Mouse (Mus musculus) spleen, adult 2 months (tissue): ENCODE measurements around the gene Tns4. TPM values are rescaled to one million over a fixed set of nuclear protein-coding genes. Genes with fewer than 3 reads are reported as not detected.

Experiments used
- DNase-seq, 2 experiments: peaks; one replicate each; pipeline versions ENCODE4 v3.0.0 to v3.0.0-alpha.2; 2012 to 2021; ENCODE audit warnings: low spot score in 2 of 2, low read depth in 1 of 2
- H3K27ac ChIP-seq: fragments of 200-500 bp; 2 replicates; pipeline ENCODE4 v1.5.1; 2012; ENCODE audit warnings: low read length, inconsistent platforms; ENCODE audit not compliant: insufficient read depth
- H3K27me3 ChIP-seq: fragments of 200-500 bp; 2 replicates; pipeline ENCODE4 v1.6.1; 2012; ENCODE audit warnings: mild to moderate bottlenecking, moderate library complexity, low read length, inconsistent platforms; ENCODE audit not compliant: control insufficient read depth, insufficient read depth
- H3K36me3 ChIP-seq: fragments of 200-500 bp; 2 replicates; pipeline ENCODE4 v1.6.1; 2012; ENCODE audit warnings: mild to moderate bottlenecking, low read length, inconsistent platforms; ENCODE audit not compliant: control insufficient read depth, insufficient read depth
- H3K4me1 ChIP-seq: fragments of 200-500 bp; 2 replicates; pipeline ENCODE4 v1.6.1; 2011; ENCODE audit warnings: inconsistent platforms; ENCODE audit not compliant: control insufficient read depth, insufficient read depth, insufficient read length
- H3K4me3 ChIP-seq: fragments of 200-500 bp; 2 replicates; pipeline ENCODE4 v1.5.1; 2011; ENCODE audit warnings: mild to moderate bottlenecking, inconsistent platforms; ENCODE audit not compliant: insufficient read depth, insufficient read length; ENCODE audit errors: extremely low read depth
- CTCF ChIP-seq: fragments of 200-500 bp; IDR thresholded peaks from 2 replicates; pipeline ENCODE4 v1.5.1; 2011; ENCODE audit warnings: mild to moderate bottlenecking, inconsistent platforms; ENCODE audit not compliant: insufficient read depth, insufficient read length, insufficient replicate concordance; ENCODE audit errors: extremely low read depth
- POLR2A ChIP-seq: fragments of 200-500 bp; IDR thresholded peaks from 2 replicates; pipeline ENCODE4 v1.6.1; 2011; ENCODE audit warnings: low read depth, low read length, inconsistent platforms
- WGBS: fragments of 180-500 bp; shearing (Covaris S2); methylation state at CpG from one replicate; pipeline ENCODE4 v1.1.7; 2018; 5-methylcytosine and 5-hydroxymethylcytosine counted together
- polyA plus RNA-seq: library from polyadenylated mRNA; depleted of rRNA; stranded (reverse); fragments of >200 nt; gene quantifications from 2 replicates; pipeline ENCODE4 v1.2.3, GENCODE M21; 2012

The Tns4 gene
- polyA plus RNA-seq, 1 experiment, result 1.3 TPM

DNA sequence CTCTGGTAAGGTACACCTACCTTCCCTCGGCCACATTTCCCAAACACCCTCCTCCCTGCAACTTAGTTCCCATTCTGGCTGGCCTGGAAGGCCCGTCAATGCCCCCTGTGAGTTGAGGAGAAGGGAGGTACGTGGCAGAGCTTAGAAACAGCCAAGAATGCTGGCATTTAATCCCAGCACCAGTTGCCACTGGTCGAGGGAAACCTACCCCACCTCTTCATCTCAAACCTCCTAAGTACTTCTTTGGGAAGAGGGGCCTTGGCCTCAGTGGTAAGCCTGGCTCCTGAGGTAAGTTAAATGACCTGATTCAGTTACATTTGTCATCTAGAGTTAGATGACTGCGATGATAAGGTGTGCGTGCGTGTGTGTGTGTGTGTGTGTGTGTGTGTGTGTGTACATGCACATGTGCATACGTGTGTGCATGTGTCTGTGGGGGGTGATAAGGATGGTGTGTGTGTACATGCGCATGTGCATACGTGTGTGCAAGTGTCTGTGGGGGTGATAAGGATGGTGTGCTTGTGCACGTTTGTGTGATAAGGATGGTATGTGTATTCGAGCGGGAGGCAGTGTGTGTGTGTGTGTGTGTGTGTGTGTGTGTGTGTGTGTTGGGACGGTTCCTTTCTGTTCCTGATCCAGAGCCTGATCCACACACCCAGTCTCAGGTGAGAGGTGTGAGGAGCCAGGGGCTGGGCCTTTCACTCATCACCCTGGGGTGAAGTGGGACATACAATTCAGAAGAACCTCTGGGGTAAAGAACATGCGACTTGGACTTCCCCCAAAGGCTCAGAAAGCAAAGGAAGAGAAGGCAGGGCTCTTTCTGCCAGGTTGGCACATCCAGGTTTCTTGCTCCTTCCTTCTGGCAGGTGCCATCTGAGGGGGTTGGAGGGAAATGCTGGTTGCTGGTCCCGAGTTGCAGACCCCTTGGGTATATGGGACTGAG, 47.0 kb downstream of the Tns4 start:
- DNase-seq, result no peak
- H3K36me3 ChIP-seq, result no peaks in the 10 kb centered on the region
- H3K4me1 ChIP-seq, result peaks cover 19% of the 10 kb centered on the region
- WGBS, result 20% methylated on average over 16 of the region's 16 CpGs
- peaks cover 10% of the 10 kb centered on the region for H3K27me3 ChIP-seq
- peak overlapping the region; percentile 67 for H3K27ac ChIP-seq
- H3K4me3 ChIP-seq, result peak overlapping the region; percentile 60
- TF ChIP-seq POLR2A, result no peak
- TF ChIP-seq CTCF, result no peak

DNA sequence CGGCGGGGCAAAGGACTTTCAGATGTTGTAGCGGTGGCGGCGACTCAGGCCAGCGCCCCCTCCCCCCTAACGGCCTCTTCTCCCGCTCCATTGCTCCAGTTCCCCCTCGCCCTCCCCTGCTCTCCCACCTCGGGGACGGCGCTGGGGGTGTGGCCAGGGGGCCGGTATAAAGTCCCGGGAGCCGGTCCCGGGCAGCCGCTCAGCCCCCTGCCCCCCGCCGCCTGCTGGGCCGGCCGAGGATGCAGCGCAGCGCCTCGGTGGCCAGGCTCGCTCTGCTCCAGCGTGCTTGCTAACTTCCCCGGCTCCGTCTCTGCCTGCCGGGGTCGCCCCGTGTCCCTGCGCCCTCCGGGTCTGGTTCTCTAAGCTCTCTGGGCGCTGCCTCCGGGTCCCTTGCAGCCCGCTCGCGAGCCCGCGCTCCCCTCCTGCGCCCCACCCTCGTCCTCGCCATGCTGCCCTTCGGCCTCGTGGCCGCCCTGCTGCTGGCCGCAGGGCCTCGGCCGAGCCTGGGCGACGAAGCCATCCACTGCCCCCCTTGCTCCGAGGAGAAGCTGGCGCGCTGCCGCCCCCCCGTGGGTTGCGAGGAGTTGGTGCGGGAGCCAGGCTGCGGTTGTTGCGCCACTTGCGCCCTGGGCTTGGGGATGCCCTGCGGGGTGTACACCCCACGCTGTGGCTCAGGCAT, 47.9 kb downstream of the Tns4 start, which contains the start of gene Igfbp4:
Gene Igfbp4, plus strand, starts transcription at position 194 of the 679 bp plus-strand sequence.
- WGBS, result under 1% methylated on average over 62 of the region's 63 CpGs
- Histone ChIP-seq H3K36me3 (no peaks in the 10 kb centered on the region), H3K4me1 (peaks cover 19% of the 10 kb centered on the region), H3K4me3 (peak within 1 kb of the TSS; percentile 60), H3K27ac (peak within 1 kb of the TSS; percentile 67), H3K27me3 (peaks cover 10% of the 10 kb centered on the region)
- peak in 1 of 2 experiments; percentile 25 for DNase-seq
- TF ChIP-seq POLR2A, result no peak
- no peak for TF ChIP-seq CTCF

DNA sequence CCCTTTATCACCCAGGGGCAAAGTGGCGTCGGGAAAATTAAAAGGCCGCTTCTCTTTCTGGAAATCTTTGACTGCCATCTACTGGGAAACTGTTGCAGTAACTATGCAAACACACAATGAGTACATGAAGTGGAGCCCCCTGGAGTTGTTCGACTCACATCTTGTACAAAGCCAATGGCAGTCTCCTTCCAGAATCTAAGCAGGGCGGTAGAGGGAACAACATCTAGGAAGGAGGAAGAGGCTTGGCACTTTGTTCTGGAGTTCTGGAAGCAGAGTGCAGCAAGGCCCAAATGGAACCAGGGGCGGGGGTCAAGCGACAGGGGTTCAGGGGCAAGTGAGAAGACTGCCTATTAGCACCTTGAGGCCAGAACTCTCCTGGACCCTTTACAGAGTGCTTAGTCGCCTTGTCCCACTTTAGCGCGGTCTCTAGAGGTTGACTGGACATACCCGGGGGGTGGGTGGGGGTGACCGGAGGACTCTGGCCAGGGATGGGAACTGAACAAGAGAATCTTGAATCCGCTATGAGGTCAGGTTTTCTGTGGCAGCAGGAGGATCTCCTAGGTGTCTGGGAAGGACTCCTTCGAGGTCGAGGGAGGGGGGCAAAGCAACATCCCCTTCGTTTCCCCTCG, 48.6 kb downstream of the Tns4 start:
- H3K4me3 ChIP-seq, result peak overlapping the region; percentile 60
- no peak for DNase-seq
- H3K36me3 ChIP-seq, result no peaks in the 10 kb centered on the region
- peaks cover 19% of the 10 kb centered on the region for H3K4me1 ChIP-seq
- 5% methylated on average over 17 of the region's 17 CpGs for WGBS
- H3K27me3 ChIP-seq, result peaks cover 10% of the 10 kb centered on the region
- TF ChIP-seq CTCF, result no peak
- TF ChIP-seq POLR2A, result no peak
- peak overlapping the region; percentile 67 for H3K27ac ChIP-seq

DNA sequence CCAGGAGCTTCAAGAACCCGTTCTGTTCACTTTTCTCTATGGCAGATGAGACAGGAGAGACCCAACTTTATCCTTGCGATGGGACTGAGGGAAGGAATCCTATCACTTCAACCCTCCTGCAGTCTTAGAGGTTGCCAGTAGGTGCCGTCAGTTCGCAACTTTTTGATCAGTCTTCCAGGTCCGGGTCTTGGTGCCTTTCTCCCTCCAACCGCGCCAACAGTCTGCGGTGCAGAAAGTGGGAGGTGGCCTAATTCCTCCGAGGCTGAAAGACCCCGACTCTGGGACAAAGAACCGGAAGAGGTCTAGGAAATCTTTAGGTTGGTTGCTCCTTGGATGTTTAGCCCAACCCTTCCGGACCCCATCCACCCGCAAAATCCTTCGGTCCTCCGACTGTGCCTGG, 49.3 kb downstream of the Tns4 start:
- no peak for TF ChIP-seq POLR2A
- peak; percentile 78; the same call in 1 of the 2 replicates for TF ChIP-seq CTCF
- peaks cover 10% of the 10 kb centered on the region for H3K27me3 ChIP-seq
- WGBS, result under 1% methylated on average over 15 of the region's 15 CpGs
- H3K27ac ChIP-seq, result no peak overlapping the region
- peaks cover 19% of the 10 kb centered on the region for H3K4me1 ChIP-seq
- DNase-seq, result peak; percentile 40 to 71
- H3K4me3 ChIP-seq, result peak overlapping the region; percentile 33; the same call in 1 of the 2 replicates
- H3K36me3 ChIP-seq, result no peaks in the 10 kb centered on the region

DNA sequence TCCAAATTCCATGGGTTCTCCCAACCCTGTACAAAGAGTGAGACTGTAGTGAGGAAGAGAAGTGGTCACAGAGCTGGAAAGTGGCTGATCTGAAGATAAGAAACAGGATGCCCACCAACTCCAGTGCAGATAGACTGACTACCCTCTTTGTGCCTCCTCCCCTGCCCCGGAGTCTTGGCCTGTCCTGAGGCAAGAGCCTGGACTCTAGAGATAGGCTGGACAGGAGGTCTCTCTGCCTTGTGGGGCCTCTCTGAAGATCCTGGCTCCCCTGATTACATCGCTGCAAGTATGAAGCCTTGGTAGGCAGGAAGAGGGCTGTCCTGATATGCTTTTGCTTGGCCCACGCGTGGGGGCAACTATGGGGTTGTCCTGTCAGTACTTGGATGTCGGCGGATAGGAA, 52.9 kb downstream of the Tns4 start:
- WGBS, result 39% methylated on average over 6 of the region's 6 CpGs
- peaks cover 6% of the 10 kb centered on the region for H3K27me3 ChIP-seq
- H3K36me3 ChIP-seq, result no peaks in the 10 kb centered on the region
- TF ChIP-seq CTCF, result no peak
- no peak for TF ChIP-seq POLR2A
- no peak for DNase-seq
- no peak overlapping the region for H3K4me3 ChIP-seq
- no peak overlapping the region for H3K27ac ChIP-seq
- H3K4me1 ChIP-seq, result peaks cover 5% of the 10 kb centered on the region

DNA sequence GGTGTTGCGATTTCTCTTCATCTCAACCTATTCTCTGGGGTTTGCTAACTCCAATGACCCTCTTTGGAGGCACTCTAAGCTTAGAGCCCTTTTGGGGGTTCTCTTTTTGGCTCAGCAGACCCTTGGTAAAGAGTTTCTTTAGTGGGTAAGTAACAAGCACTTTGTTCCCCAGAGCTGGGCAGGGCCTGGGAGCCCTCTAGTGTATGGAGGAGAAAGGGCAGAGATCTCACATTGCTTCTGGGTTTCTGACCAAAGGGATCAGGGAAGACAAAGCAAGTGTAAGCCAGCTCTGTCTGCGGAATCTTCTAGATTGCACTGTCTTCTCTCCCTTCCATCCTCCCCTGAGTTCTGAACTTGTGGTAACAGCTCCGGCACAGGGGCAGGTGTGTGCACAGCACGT, 53.8 kb downstream of the Tns4 start:
- WGBS, result 68% methylated on average over 4 of the region's 4 CpGs
- Histone ChIP-seq H3K4me3 (no peak overlapping the region), H3K36me3 (no peaks in the 10 kb centered on the region), H3K4me1 (peaks cover under 1% of the 10 kb centered on the region; the same call in 1 of the 2 replicates), H3K27me3 (no peaks in the 10 kb centered on the region), H3K27ac (no peak overlapping the region)
- DNase-seq, result no peak
- no peak for TF ChIP-seq POLR2A
- TF ChIP-seq CTCF, result no peak; the same call in 1 of the 2 replicates
